Mouse (Mus musculus) intestine, embryonic 14.5 days (tissue): ENCODE data around the gene Acacb. TPM values are rescaled to one million over a fixed set of nuclear protein-coding genes. Genes with fewer than 3 reads are reported as not detected.

ENCODE experiments used
- ATAC-seq: fragments of 200-750 bp; cut with Nextera tagmentation; replicated peaks from 2 replicates; pipeline ENCODE4 v1.8.0; 2017; ENCODE audit warnings: low read depth, moderate number of reproducible peaks, moderate TSS enrichment, moderate library complexity; ENCODE audit not compliant: low FRiP score, low TSS enrichment
- DNase-seq: peaks from one replicate; pipeline ENCODE4 v3.0.0-alpha.2; 2018; ENCODE audit warnings: low spot score
- H3K27ac ChIP-seq: fragments of 300-500 bp; sonication (generic); 2 replicates; pipeline ENCODE4 v1.5.1; 2014; ENCODE audit warnings: low read depth, mild to moderate bottlenecking, control low read depth
- H3K27me3 ChIP-seq: fragments of 300-500 bp; sonication (generic); replicated peaks from 2 replicates; pipeline ENCODE4 v1.6.1; 2014; ENCODE audit warnings: low read length, control low read depth; ENCODE audit not compliant: control insufficient read depth, insufficient read depth
- H3K36me3 ChIP-seq: fragments of 300-500 bp; sonication (generic); 2 replicates; pipeline ENCODE4 v1.6.1; 2014; ENCODE audit warnings: low read length, control low read depth; ENCODE audit not compliant: control insufficient read depth, insufficient read depth
- H3K4me1 ChIP-seq: fragments of 300-500 bp; sonication (generic); replicated peaks from 2 replicates; pipeline ENCODE4 v1.6.1; 2014; ENCODE audit warnings: low read length, control low read depth, mixed read lengths; ENCODE audit not compliant: control insufficient read depth, insufficient read depth
- H3K4me2 ChIP-seq: fragments of 300-500 bp; sonication (generic); 2 replicates; pipeline ENCODE4 v1.6.1; 2014; ENCODE audit warnings: low read length
- H3K4me3 ChIP-seq: fragments of 300-500 bp; sonication (generic); 2 replicates; pipeline ENCODE4 v1.5.1; 2014; ENCODE audit warnings: low read depth, low read length, control low read depth, mixed read lengths
- H3K9ac ChIP-seq: fragments of 300-500 bp; sonication (generic); 2 replicates; pipeline ENCODE4 v1.6.1; 2014; ENCODE audit warnings: mild to moderate bottlenecking, low read length
- H3K9me3 ChIP-seq: fragments of 300-500 bp; sonication (generic); 2 replicates; pipeline ENCODE4 v1.6.1; 2016; ENCODE audit warnings: low read length, control low read depth; ENCODE audit not compliant: control insufficient read depth
- WGBS: fragments of 180-500 bp; shearing (Covaris S2); extraction: QIAGEN DNeasy Blood & Tissue Kit; methylation state at CpG from one replicate; pipeline ENCODE4 v1.1.7; 2014; 5-methylcytosine and 5-hydroxymethylcytosine counted together
- polyA plus RNA-seq: library from polyadenylated mRNA; unstranded; fragments of >200 nt; fragmentation: Nextera tagmentation; extraction: Ambion mirVana; gene quantifications from 2 replicates; pipeline ENCODE4 v1.2.1, GENCODE M21; 2014

The Acacb gene
- polyA plus RNA-seq, 1 experiment from 2014 or later = 2.4 TPM

DNA sequence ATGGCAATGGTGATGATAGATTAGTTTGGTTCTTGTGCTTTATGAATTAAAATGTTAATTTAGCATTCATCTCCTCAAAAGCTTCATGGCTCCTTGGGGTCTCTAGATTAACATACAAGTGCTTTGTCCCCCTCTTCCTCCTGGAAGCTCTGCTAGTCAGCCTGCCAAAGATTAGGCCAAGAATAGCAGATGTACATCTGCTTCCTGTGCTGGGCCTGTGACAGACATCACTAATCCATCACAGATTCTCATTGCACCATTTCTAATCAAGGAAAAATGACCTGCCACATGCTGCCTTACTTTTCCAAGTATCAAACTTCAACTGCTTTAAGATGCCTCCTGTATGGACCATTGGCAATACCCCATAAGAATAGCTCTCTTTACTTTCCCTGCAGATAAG, 115.2 kb downstream of the Acacb start:
- Histone ChIP-seq H3K36me3 (no peaks in the 10 kb centered on the region), H3K27ac (no peak overlapping the region), H3K27me3 (no peaks in the 10 kb centered on the region), H3K9me3 (0 out of 2 replicates have a peak, but pooled peaks cover 3% of the 10 kb centered on the region), H3K4me2 (no peak overlapping the region), H3K4me1 (no peaks in the 10 kb centered on the region), H3K9ac (no peak overlapping the region), H3K4me3 (no peak overlapping the region)
- DNase-seq = no peak
- no peak for ATAC-seq

DNA sequence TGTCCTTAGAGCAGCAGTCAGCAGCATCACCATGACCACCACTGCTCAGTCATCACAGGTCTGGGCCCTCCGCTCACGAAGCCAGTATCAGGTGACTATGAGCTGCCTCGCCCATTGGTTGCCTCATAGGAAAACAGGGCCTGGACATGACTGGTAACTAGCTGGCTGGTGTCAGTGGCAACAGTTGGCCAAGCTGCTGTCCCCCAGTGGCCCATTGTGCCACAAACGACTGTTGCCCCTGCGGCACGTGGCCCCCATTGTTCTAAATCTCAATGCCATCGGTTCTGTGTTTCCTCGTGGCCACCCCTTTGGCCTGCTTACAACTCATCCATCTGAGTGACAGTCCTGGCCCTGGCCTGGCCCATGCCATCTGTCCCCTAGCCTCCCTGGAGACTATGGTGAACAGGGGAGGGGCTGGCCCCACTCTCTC, 117.7 kb downstream of the Acacb start:
- 0 out of 2 replicates have a peak, but pooled peaks cover 3% of the 10 kb centered on the region for H3K4me1 ChIP-seq
- H3K4me3 ChIP-seq = no peak overlapping the region
- 68% methylated on average over 8 of the region's 8 CpGs for whole genome bisulfite sequencing
- ATAC-seq = no peak
- H3K27me3 ChIP-seq = no peaks in the 10 kb centered on the region
- H3K9me3 ChIP-seq = 0 out of 2 replicates have a peak, but pooled peaks cover 3% of the 10 kb centered on the region
- no peaks in the 10 kb centered on the region for H3K36me3 ChIP-seq
- no peak overlapping the region for H3K27ac ChIP-seq
- H3K9ac ChIP-seq = no peak overlapping the region
- no peak for DNase-seq
- H3K4me2 ChIP-seq = no peak overlapping the region

DNA sequence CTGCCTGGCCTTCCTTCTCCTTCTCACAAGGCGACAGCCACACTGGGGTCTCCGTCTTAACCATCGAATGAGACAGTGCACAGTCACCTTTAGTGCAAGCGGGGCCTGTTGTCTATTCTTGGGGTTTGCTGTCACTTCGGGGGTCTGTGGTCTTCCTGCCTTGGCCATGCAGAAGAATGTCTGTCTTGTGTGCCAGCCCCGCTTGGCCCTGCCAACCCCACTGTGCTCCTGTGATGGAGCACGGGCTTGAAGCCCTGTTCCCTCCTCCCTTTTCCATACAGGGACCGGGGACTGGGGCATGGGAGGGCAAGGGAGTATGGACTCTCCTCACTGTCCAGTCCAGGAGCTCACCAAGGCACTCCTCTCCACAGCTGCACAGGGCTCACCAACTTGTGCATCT, 118.5 kb downstream of the Acacb start:
- Histone ChIP-seq H3K4me3 (no peak overlapping the region), H3K36me3 (no peaks in the 10 kb centered on the region), H3K9me3 (0 out of 2 replicates have a peak, but pooled peaks cover 3% of the 10 kb centered on the region), H3K4me1 (0 out of 2 replicates have a peak, but pooled peaks cover 3% of the 10 kb centered on the region), H3K27ac (no peak overlapping the region), H3K9ac (no peak overlapping the region), H3K4me2 (no peak overlapping the region), H3K27me3 (no peaks in the 10 kb centered on the region)
- no peak for ATAC-seq
- DNase-seq = no peak
- 90% methylated on average over 8 of the region's 8 CpGs for WGBS

DNA sequence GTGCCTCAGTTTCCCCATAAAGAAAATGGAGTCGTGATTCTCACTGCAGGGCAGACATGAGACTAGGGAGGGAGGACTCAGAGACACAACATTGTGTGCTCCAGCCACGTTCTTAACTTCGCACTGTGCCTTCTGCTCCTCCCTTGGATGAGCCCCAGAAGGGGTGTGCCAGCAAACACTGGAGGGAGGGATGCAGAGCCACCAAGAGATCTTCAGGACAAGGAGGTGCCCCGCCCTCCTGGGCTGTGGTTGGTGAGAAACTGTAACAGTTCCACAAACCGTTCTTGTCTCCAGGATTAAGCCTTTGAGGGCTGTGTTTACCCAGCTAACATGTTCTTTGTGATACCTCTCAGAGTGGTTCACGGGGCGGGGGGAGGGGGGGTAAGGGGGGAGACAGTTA, 122.3 kb downstream of the Acacb start:
- H3K4me2 ChIP-seq = no peak overlapping the region
- H3K4me1 ChIP-seq = peaks cover 6% of the 10 kb centered on the region
- DNase-seq = no peak
- H3K36me3 ChIP-seq = no peaks in the 10 kb centered on the region
- no peak for ATAC-seq
- no peak overlapping the region for H3K27ac ChIP-seq
- no peaks in the 10 kb centered on the region for H3K9me3 ChIP-seq
- H3K4me3 ChIP-seq = no peak overlapping the region
- WGBS = 33% methylated on average over 7 of the region's 7 CpGs
- H3K27me3 ChIP-seq = peaks cover 33% of the 10 kb centered on the region
- H3K9ac ChIP-seq = no peak overlapping the region

DNA sequence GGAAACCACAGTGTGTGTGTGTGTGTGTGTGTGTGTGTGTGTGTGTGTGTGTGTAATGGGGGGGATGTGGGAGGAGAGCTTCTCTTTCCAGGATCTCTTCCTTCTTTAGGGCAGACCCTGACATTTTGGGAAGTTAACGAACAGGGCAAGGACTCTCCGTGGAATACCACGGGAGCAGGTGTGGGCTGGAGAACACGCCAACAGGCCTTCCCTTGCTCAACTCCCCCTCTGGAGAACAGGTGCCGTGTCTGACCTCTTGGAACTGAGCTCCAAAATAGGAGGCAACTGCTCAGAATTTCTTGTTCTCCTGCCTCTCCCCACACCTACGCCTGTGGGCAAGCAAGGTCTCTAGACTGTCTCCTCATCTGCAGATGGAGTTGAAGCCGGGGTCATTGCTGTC, 123.2 kb downstream of the Acacb start:
- H3K9me3 ChIP-seq = no peaks in the 10 kb centered on the region
- no peaks in the 10 kb centered on the region for H3K36me3 ChIP-seq
- H3K4me2 ChIP-seq = no peak overlapping the region
- peaks cover 41% of the 10 kb centered on the region for H3K27me3 ChIP-seq
- no peak for DNase-seq
- peaks cover 10% of the 10 kb centered on the region for H3K4me1 ChIP-seq
- no peak overlapping the region for H3K9ac ChIP-seq
- no peak for ATAC-seq
- 77% methylated on average over 7 of the region's 7 CpGs for WGBS
- no peak overlapping the region for H3K27ac ChIP-seq
- H3K4me3 ChIP-seq = no peak overlapping the region

DNA sequence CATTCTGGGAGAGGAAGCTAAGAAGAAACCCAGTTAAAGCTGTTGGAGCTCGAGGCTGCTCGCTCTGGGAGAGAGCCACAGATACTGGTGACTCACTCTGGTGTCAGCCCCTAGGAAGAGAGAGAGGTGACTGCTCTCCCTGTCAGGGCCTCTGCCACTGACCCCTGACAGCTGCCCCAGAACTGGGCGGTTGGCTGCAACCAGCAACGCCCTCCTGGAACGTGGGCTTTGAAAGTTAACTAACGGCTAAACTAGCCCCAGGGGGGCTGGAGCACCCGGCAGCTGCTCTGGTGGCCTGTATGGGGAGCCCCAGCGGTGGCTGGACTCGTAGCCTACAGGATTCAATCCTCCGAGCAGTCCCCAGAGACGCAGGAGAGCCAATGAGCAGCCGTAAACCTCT, 123.6 kb downstream of the Acacb start:
- no peaks in the 10 kb centered on the region for H3K9me3 ChIP-seq
- ATAC-seq (no peak), DNase-seq (no peak)
- H3K4me1 ChIP-seq = peaks cover 10% of the 10 kb centered on the region
- H3K27me3 ChIP-seq = peaks cover 46% of the 10 kb centered on the region
- no peak overlapping the region for H3K4me2 ChIP-seq
- H3K9ac ChIP-seq = no peak overlapping the region
- H3K4me3 ChIP-seq = no peak overlapping the region
- H3K36me3 ChIP-seq = no peaks in the 10 kb centered on the region
- 19% methylated on average over 12 of the region's 12 CpGs for WGBS
- H3K27ac ChIP-seq = no peak overlapping the region

DNA sequence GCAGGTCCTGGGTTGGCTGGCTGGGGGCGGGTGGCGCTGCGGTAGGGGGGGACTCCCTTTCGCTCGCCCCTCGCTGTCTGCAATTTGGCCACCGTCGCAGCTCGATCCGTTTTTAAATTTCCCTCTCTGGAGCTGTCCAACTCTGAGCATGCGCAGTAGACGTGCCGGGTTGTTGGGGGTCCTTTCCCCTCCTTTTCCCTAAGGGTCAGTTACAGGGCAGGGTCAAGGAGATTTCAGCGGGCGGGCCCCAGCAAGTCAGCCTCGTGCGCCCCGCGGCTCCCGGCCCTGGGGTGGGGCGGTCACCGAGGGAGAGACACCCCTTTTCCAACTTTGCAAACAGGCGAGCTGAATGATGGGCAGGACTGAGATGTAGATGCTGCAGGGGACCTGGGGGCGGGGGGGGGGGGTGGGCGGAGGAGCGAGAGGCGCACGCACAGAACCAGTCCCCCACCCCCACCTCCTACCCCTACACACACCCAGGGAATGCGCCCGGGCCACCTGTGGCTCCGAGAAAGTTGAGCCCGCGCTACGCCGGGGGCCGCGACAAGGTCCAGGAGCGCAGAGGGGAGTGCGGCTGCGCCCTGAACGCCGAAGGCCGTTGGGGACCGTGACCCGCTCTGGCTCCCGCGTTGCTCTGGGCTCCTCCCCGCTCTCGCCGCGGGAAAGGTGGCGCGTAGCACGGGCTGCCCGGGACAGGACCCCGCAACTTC, 127.5 kb downstream of the Acacb start, which contains the start of gene Foxn4:
TSS of gene Foxn4 (minus strand) at position 115 of the 710 bp plus-strand sequence.
- Histone ChIP-seq H3K4me1 (peaks cover 7% of the 10 kb centered on the region), H3K4me2 (peak within 1 kb of the TSS; percentile 55), H3K27me3 (peaks cover 74% of the 10 kb centered on the region), H3K36me3 (no peaks in the 10 kb centered on the region), H3K4me3 (peak within 1 kb of the TSS; percentile 32), H3K9ac (no peak within 1 kb of the TSS), H3K9me3 (no peaks in the 10 kb centered on the region), H3K27ac (no peak within 1 kb of the TSS)
- ATAC-seq (peak; percentile 43; the same call in 1 of the 2 replicates), DNase-seq (peak; percentile 61)
- WGBS = under 1% methylated on average over 45 of the region's 56 CpGs

DNA sequence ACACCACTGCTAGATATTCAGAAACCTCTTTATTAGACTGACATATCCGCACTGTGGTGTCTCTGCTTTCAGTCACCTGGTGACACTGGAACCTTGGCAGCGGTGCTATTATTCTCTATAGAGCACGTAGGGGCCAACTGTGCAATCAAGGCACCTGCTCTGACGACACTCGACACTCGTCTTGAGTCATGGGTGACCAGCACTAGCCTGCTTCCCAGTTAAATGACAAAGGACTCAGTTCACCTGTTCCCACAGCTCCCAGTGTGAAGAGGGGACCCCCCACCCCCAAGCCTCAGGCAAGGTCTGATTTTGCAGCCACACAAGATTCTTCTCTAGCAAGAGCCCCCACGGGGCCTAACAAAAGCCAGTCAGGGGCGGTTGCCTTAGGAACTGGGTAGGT, 129.0 kb downstream of the Acacb start:
- Histone ChIP-seq H3K27ac (no peak overlapping the region), H3K4me2 (no peak overlapping the region), H3K27me3 (peaks cover 80% of the 10 kb centered on the region), H3K36me3 (no peaks in the 10 kb centered on the region), H3K9ac (no peak overlapping the region), H3K4me1 (peaks cover 7% of the 10 kb centered on the region), H3K4me3 (no peak overlapping the region), H3K9me3 (no peaks in the 10 kb centered on the region)
- 31% methylated on average over 8 of the region's 8 CpGs for WGBS
- DNase-seq (no peak), ATAC-seq (no peak)

DNA sequence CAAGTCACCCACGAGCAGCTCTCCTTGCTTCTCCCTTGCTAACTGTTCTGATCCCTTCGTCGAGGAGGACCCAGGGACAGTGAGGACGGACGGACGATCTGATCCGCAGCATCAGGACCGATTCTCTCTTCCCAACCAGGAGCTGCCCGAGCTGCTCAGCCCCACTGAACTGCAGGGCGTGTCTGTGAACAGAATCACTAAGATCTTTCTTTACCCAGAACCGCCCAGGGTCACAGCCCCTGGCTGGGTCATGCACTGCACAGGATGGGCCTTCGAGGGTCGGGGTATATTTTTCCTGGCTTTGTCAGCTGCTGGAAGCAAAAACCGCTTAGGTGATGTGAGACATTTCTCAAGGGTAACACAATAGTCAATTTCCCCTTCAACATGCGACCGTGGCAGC, 129.7 kb downstream of the Acacb start:
- H3K4me1 ChIP-seq = peaks cover 7% of the 10 kb centered on the region
- no peaks in the 10 kb centered on the region for H3K36me3 ChIP-seq
- no peak for DNase-seq
- no peak for ATAC-seq
- no peaks in the 10 kb centered on the region for H3K9me3 ChIP-seq
- H3K27ac ChIP-seq = no peak overlapping the region
- H3K27me3 ChIP-seq = peaks cover 73% of the 10 kb centered on the region
- H3K4me3 ChIP-seq = no peak overlapping the region
- no peak overlapping the region for H3K4me2 ChIP-seq
- H3K9ac ChIP-seq = no peak overlapping the region
- 40% methylated on average over 16 of the region's 16 CpGs for WGBS
